In the genomic region with DNA sequence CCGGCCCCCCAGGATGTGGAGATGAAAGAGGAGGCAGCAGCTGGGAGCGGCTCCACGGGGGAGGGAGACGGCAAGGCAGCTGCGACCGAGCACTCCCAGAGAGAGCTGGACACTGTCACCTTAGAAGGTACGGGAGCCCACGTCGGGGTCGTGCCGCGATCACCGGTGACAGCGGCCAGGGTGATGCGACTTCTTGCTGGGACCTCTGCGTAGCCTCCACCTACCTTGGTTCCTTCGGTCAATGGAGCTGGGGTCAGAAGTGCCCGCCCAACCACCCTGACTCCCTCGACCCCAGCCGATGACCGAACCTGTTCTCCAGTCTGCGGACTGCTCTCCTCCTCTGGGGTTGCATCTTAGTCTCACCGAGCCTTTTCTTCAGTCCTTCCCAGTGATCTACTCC, we compare ENCODE assay signal across 9 mouse cellular contexts. TPM values are rescaled to one million over a fixed set of nuclear protein-coding genes. Genes with fewer than 3 reads are reported as not detected.
DNase-seq lines count a peak whose midpoint lies in the region; ATAC-seq and TF ChIP-seq lines count a peak whose summit lies in the region.
"Had no signal": no experiment of that assay in that cellular context is flagged by ENCODE, and none has a peak within 500 bp of the region (broad histone marks: within the 10 kb centered on the region; RNA-seq: fewer than 3 reads in every experiment).

No protein-coding gene starts in this region.

- WGBS in lung, embryonic 14.5 days, result under 1% methylated on average over 23 of the region's 23 CpGs
- WGBS in embryonic facial prominence, embryonic 11.5 days, result 0% methylated on average over 19 of the region's 23 CpGs
- WGBS in intestine, postnatal 0 days, result under 1% methylated on average over 23 of the region's 23 CpGs
- WGBS in neural tube, embryonic 15.5 days, result 0% methylated on average over 23 of the region's 23 CpGs

- H3K4me2 ChIP-seq in lung, embryonic 14.5 days, result peak overlapping the region; percentile 64
- H3K4me2 ChIP-seq in embryonic facial prominence, embryonic 11.5 days (ENCODE audit: low read depth, low read length), result peak overlapping the region; percentile 77
- H3K4me2 ChIP-seq in intestine, postnatal 0 days (replicated peaks; ENCODE audit: low read depth), result peak overlapping the region; percentile 86
- peak overlapping the region; percentile 75 for H3K4me2 ChIP-seq in neural tube, embryonic 15.5 days

- H3K9ac ChIP-seq in lung, embryonic 14.5 days, result peak overlapping the region; percentile 98
- H3K9ac ChIP-seq in embryonic facial prominence, embryonic 11.5 days (replicated peaks; ENCODE audit: low read length), result peak overlapping the region; percentile 96
- peak overlapping the region; percentile 99 for H3K9ac ChIP-seq in intestine, postnatal 0 days (ENCODE audit: low read depth, low read length)
- peak overlapping the region; percentile 100 for H3K9ac ChIP-seq in neural tube, embryonic 15.5 days (replicated peaks)

- no peak for TF ChIP-seq CTCF in lung, embryonic 14.5 days (IDR thresholded peaks at IDR 0.05; ENCODE audit: low read depth)
- no peak for TF ChIP-seq CTCF in intestine, postnatal 0 days (IDR thresholded peaks at IDR 0.05; ENCODE audit: low read depth)

- no peak for DNase-seq in lung, embryonic 14.5 days
- DNase-seq in lung, postnatal 4 days, result no peak
- no peak for DNase-seq in embryonic facial prominence, embryonic 11.5 days (ENCODE audit: low spot score)
- DNase-seq in layer of hippocampus, postnatal 36 days, result no peak
- no peak for DNase-seq in Muller cell, postnatal 12 days (ENCODE audit: inconsistent ontology term)
- no peak for DNase-seq in left cerebral cortex, postnatal 4 days

- intact Hi-C loops in left cerebral cortex, postnatal 4 days (cut with DNase I), result no loop called here

- H3K36me3 ChIP-seq in lung, embryonic 14.5 days (ENCODE audit: insufficient read depth), result peaks cover 28% of the 10 kb centered on the region
- no peaks in the 10 kb centered on the region; the same call in none of the 2 replicates for H3K36me3 ChIP-seq in embryonic facial prominence, embryonic 11.5 days (replicated peaks; ENCODE audit: control insufficient read depth, insufficient read depth, low read depth, low read length)
- H3K36me3 ChIP-seq in intestine, postnatal 0 days (ENCODE audit: control insufficient read depth, insufficient read depth), result peaks cover 26% of the 10 kb centered on the region
- peaks cover 28% of the 10 kb centered on the region for H3K36me3 ChIP-seq in neural tube, embryonic 15.5 days

- no peaks in the 10 kb centered on the region for H3K9me3 ChIP-seq in lung, embryonic 14.5 days (ENCODE audit: low read depth, low read length)
- no peaks in the 10 kb centered on the region for H3K9me3 ChIP-seq in embryonic facial prominence, embryonic 11.5 days (replicated peaks; ENCODE audit: control insufficient read depth, low read length)
- H3K9me3 ChIP-seq in intestine, postnatal 0 days (ENCODE audit: control insufficient read depth), result no peaks in the 10 kb centered on the region
- H3K9me3 ChIP-seq in neural tube, embryonic 15.5 days (replicated peaks), result no peaks in the 10 kb centered on the region

- H3K4me1 ChIP-seq in lung, embryonic 14.5 days (ENCODE audit: insufficient read depth), result 0 out of 2 replicates have a peak, but pooled peaks cover 3% of the 10 kb centered on the region
- no peaks in the 10 kb centered on the region for H3K4me1 ChIP-seq in embryonic facial prominence, embryonic 11.5 days (ENCODE audit: control insufficient read depth, insufficient read depth, low read length)
- no peaks in the 10 kb centered on the region for H3K4me1 ChIP-seq in intestine, postnatal 0 days (replicated peaks; ENCODE audit: control insufficient read depth, insufficient read depth, low read length)
- H3K4me1 ChIP-seq in neural tube, embryonic 15.5 days, result peaks cover 19% of the 10 kb centered on the region

- H3K4me3 ChIP-seq in lung, embryonic 14.5 days (ENCODE audit: low read depth, low read length), result peak overlapping the region; percentile 97
- peak overlapping the region; percentile 100 for H3K4me3 ChIP-seq in embryonic facial prominence, embryonic 11.5 days (ENCODE audit: low read depth, low read length)
- peak overlapping the region; percentile 95 for H3K4me3 ChIP-seq in intestine, postnatal 0 days (ENCODE audit: low read depth, low read length)
- peak overlapping the region; percentile 99 for H3K4me3 ChIP-seq in neural tube, embryonic 15.5 days (replicated peaks)

- H3K27me3 ChIP-seq in lung, embryonic 14.5 days (ENCODE audit: insufficient read depth, low read length), result no peaks in the 10 kb centered on the region
- H3K27me3 ChIP-seq in embryonic facial prominence, embryonic 11.5 days (ENCODE audit: control insufficient read depth, insufficient read depth, low read length), result no peaks in the 10 kb centered on the region
- no peaks in the 10 kb centered on the region for H3K27me3 ChIP-seq in intestine, postnatal 0 days (replicated peaks; ENCODE audit: control insufficient read depth, insufficient read depth, low read length)
- no peaks in the 10 kb centered on the region for H3K27me3 ChIP-seq in neural tube, embryonic 15.5 days (replicated peaks)

- H3K27ac ChIP-seq in lung, embryonic 14.5 days (ENCODE audit: low read depth), result peak overlapping the region; percentile 34
- 0 out of 2 replicates have a peak overlapping the region, but pooled peaks have one; percentile 9 for H3K27ac ChIP-seq in embryonic facial prominence, embryonic 11.5 days (replicated peaks; ENCODE audit: low read depth, low read length)
- H3K27ac ChIP-seq in intestine, postnatal 0 days (ENCODE audit: low read depth, low read length), result peak overlapping the region; percentile 82
- peak overlapping the region; percentile 83 for H3K27ac ChIP-seq in neural tube, embryonic 15.5 days (replicated peaks)

- peak; percentile 24 for ATAC-seq in lung, embryonic 14.5 days (ENCODE audit: insufficient read depth)
- ATAC-seq in embryonic facial prominence, embryonic 11.5 days (replicated peaks; ENCODE audit: insufficient number of reproducible peaks, low FRiP score, low TSS enrichment, low read depth), result no peak; the same call in 1 of the 2 replicates
- ATAC-seq in intestine, postnatal 0 days, result 0 out of 2 replicates have a peak, but pooled peaks have one; percentile 3
- peak; percentile 9; the same call in 1 of the 2 replicates for ATAC-seq in neural tube, embryonic 15.5 days (ENCODE audit: low FRiP score)

RNA-seq across cellular contexts. Expression of gene Psmd3, which starts 0.5 kb away (rescaled TPM):
- polyA plus RNA-seq in lung, embryonic 14.5 days (2014; fragmentation: Nextera tagmentation; extraction: Ambion mirVana), result 152 and 169 TPM in 2 replicates
- polyA plus RNA-seq in embryonic facial prominence, embryonic 11.5 days (2014; fragmentation: Nextera tagmentation; extraction: Ambion mirVana), result 141 and 153 TPM in 2 replicates
- polyA plus RNA-seq in intestine, postnatal 0 days (2015; fragmentation: Nextera tagmentation; extraction: Ambion mirVana), result 95.5 and 96.2 TPM in 2 replicates
- 185 and 191 TPM in 2 replicates for polyA plus RNA-seq in neural tube, embryonic 15.5 days (2015; fragmentation: Nextera tagmentation; extraction: Ambion mirVana)
- 100 to 1,000 TPM; 125 to 126 TPM for total RNA-seq in layer of hippocampus, postnatal 36 days (2021)
- 100 to 1,000 TPM; 131 to 145 TPM for total RNA-seq in left cerebral cortex, postnatal 4 days (2021)

RNA-seq across cellular contexts. Expression of gene Csf3, which starts 18.3 kb away (rescaled TPM):
- not detected in 2 replicates for polyA plus RNA-seq in lung, embryonic 14.5 days (2014; fragmentation: Nextera tagmentation; extraction: Ambion mirVana)
- polyA plus RNA-seq in embryonic facial prominence, embryonic 11.5 days (2014; fragmentation: Nextera tagmentation; extraction: Ambion mirVana), result not detected in 2 replicates
- 0.08 TPM in 1 of 2 replicates, not detected in the other for polyA plus RNA-seq in intestine, postnatal 0 days (2015; fragmentation: Nextera tagmentation; extraction: Ambion mirVana)
- not detected in 2 replicates for polyA plus RNA-seq in neural tube, embryonic 15.5 days (2015; fragmentation: Nextera tagmentation; extraction: Ambion mirVana)
- not detected for total RNA-seq in layer of hippocampus, postnatal 36 days (2021)
- total RNA-seq in left cerebral cortex, postnatal 4 days (2021), result not detected
- total RNA-seq: common myeloid progenitor, adult 5-6 weeks had no signal

RNA-seq across cellular contexts. Expression of gene Gsdma, which starts 18.7 kb away (rescaled TPM):
- not detected in 2 replicates for polyA plus RNA-seq in lung, embryonic 14.5 days (2014; fragmentation: Nextera tagmentation; extraction: Ambion mirVana)
- polyA plus RNA-seq in embryonic facial prominence, embryonic 11.5 days (2014; fragmentation: Nextera tagmentation; extraction: Ambion mirVana), result 0.07 TPM in 1 of 2 replicates, not detected in the other
- polyA plus RNA-seq in intestine, postnatal 0 days (2015; fragmentation: Nextera tagmentation; extraction: Ambion mirVana), result 0.38 and 0.42 TPM in 2 replicates
- polyA plus RNA-seq in neural tube, embryonic 15.5 days (2015; fragmentation: Nextera tagmentation; extraction: Ambion mirVana), result 0.06 TPM in 1 of 2 replicates, not detected in the other
- not detected for total RNA-seq in layer of hippocampus, postnatal 36 days (2021)
- total RNA-seq in left cerebral cortex, postnatal 4 days (2021), result not detected

RNA-seq across cellular contexts. Expression of gene Gsdma2, which starts 36.3 kb away (rescaled TPM):
- polyA plus RNA-seq in lung, embryonic 14.5 days (2014; fragmentation: Nextera tagmentation; extraction: Ambion mirVana), result not detected in 2 replicates
- not detected in 2 replicates for polyA plus RNA-seq in embryonic facial prominence, embryonic 11.5 days (2014; fragmentation: Nextera tagmentation; extraction: Ambion mirVana)
- 0.14 and 0.16 TPM in 2 replicates for polyA plus RNA-seq in intestine, postnatal 0 days (2015; fragmentation: Nextera tagmentation; extraction: Ambion mirVana)
- polyA plus RNA-seq in neural tube, embryonic 15.5 days (2015; fragmentation: Nextera tagmentation; extraction: Ambion mirVana), result 0.14 and 0.15 TPM in 2 replicates
- not detected for total RNA-seq in layer of hippocampus, postnatal 36 days (2021)
- total RNA-seq in left cerebral cortex, postnatal 4 days (2021), result not detected
- total RNA-seq: common myeloid progenitor, adult 5-6 weeks had no signal

RNA-seq across cellular contexts. Expression of gene Med24, which starts 46.4 kb away (rescaled TPM):
- 53.0 and 53.5 TPM in 2 replicates for polyA plus RNA-seq in lung, embryonic 14.5 days (2014; fragmentation: Nextera tagmentation; extraction: Ambion mirVana)
- polyA plus RNA-seq in embryonic facial prominence, embryonic 11.5 days (2014; fragmentation: Nextera tagmentation; extraction: Ambion mirVana), result 54.8 and 55.1 TPM in 2 replicates
- polyA plus RNA-seq in intestine, postnatal 0 days (2015; fragmentation: Nextera tagmentation; extraction: Ambion mirVana), result 14.7 and 18.5 TPM in 2 replicates
- 59.6 and 60.9 TPM in 2 replicates for polyA plus RNA-seq in neural tube, embryonic 15.5 days (2015; fragmentation: Nextera tagmentation; extraction: Ambion mirVana)
- 100 to 1,000 TPM; 127 to 140 TPM for total RNA-seq in layer of hippocampus, postnatal 36 days (2021)
- 10 to 100 TPM; 96.8 to 99.4 TPM for total RNA-seq in left cerebral cortex, postnatal 4 days (2021)

Comparison
In these comparisons a context has a peak if more than half of its experiments do, and no peak if none do; other contexts are left out.
1. H3K27ac ChIP-seq: peak in every context shown above with its lines; median percentile 83 in neural tube, embryonic 15.5 days; 82 in intestine, postnatal 0 days; 34 in lung, embryonic 14.5 days; 9 in embryonic facial prominence, embryonic 11.5 days.